Mouse (Mus musculus): Measurements from ENCODE around the gene Adsl.

Adsl gene

DNA sequence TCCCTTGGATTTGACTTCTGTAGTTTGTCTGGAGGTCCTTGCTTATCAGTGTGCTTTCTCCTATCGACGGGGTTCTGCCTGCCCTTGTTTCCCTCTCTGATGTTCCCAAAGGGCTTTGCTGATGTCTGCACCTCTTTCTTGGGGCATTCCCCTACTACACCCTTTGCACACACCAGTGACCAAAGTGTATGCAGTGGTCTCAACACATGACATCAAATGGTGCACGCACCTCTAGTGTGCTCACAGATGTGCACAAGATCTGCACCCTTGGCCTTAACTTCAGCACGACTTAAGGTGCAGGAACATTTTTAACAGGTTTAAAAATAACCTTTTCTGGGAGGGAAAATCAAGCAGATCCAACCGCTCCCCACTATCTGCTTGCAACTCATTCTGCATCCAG lies 8.9 kb upstream of the Adsl start:
- no peak for DNase-seq (ENCODE audit: extremely low spot score, low spot score)

DNA sequence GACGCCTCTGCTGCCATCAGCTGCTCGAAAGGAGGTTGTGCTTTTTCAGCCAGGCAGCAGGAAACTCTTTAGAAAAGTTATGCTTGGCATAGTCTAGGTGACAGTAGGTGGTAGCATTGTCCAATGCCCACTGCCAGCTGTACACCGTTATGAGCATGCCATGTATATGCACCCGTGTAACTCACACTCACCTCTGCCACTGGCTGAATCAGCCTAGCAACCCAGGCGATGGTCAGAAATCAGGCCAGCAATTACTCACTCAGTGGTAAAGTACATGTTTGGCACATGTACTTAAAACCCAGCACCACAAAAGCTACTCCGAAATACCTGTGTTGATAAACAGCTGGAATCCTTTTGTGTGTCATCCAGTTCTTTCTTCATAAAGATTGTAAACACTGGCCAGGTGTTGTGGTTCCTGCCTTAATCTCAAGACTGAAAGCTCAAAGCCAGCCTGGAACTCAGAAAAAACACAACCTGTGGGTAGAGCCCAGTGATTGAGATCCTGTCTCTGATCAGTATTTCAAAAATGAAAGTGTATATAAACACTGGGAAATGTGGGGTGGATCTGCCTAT lies 6.7 kb upstream of the Adsl start:
- DNase-seq (ENCODE audit: extremely low spot score, low spot score), result no peak

DNA sequence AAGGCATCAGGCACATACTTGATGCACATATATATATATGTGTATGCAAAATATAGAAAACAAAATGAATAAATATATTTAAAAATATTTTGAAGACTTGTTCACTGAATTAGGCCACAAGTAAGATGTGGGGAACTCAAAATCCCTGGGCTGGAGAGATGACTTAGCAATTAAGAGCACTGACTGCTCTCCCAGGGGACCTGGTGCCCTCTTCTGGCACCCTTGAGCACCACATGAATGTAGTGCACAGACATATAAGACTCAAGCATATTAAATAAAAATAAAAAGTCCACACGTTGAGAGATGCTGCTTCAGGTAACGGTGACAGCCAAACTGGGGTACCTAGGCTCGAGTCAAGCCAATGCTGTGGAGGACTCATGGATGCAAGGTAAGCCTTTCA lies 2.4 kb upstream of the Adsl start:
- no peak for DNase-seq (ENCODE audit: extremely low spot score, low spot score)

DNA sequence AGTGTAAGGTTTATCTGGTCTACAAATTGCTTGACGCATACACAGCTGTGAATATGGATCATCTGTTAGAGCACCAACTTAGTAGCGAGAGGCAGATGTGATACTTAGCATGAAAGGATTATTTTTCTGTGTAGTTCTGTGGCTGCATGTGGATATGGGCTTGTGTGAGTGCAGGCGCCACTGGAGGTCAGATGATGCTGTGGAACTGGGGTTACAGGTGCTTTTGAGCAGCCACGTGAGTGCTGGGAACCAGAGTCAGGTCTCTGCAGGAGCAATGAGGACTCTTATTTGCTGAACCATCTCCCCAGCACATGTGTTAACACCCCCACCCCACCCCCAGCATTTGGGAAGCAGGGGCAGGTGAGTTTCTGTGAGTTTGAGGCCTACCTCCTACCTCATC lies 1.1 kb downstream of the Adsl start:
- DNase-seq (ENCODE audit: extremely low spot score, low spot score), result no peak

DNA sequence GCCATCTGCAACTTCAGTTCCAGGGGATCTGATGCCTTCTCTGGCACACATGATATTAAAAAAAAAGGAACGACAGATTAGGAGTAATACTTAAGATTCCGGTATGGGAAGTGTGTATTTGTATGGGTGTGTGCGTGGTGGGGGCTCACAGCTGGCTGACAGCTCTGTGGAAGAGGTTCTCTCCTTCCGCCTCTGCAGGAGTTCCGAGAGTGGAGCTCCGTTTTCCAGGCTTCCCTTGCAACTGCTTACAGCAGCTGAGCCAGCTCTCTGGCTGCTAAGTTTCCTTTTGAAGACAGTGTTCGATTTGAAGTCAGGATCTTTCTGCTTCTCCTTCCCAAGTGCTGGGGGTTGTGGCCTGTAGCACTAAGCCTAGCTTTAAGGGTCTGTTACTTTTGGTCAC lies 1.8 kb downstream of the Adsl start:
- no peak for DNase-seq (ENCODE audit: extremely low spot score, low spot score)

DNA sequence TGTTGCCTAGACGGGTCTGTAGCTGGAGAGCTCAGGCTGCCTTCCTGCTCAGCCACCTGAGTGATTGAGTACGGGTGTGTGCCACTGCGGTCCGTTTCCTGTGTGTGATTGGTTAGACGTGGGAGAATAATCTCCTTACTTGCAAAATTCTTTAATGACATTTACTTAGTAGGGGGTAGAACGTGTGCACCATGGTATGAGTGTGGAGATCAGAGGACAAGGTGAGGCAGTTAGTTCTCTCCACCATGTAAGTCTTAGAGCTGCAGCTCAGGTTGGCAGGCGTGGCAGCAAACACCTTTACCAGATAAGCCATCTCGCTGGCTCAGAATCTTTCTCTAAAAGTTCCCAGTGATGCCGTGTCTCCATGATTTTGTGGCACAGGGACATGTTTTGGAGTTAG lies 5.7 kb downstream of the Adsl start:
- DNase-seq (ENCODE audit: extremely low spot score, low spot score), result no peak

DNA sequence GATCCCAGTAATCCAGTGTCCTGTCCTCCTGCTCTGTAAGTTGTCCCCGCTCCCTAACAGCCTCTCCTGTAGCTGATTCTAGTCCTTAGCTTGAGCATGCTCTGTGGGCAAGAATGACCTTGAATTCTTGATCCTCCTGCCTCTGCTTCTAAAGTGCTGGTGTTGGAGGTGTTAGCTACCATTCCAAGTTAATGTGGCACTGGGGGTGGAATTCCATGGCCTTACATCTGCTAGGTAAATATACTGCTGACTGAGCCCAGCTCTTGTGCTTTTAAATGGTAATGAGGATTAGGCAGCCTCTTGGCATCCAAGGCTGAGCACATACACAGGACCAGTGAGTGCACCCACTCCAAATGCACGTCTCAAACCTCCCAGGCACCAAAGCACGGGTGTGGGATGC lies 6.6 kb downstream of the Adsl start:
- no peak for DNase-seq (ENCODE audit: extremely low spot score, low spot score)

DNA sequence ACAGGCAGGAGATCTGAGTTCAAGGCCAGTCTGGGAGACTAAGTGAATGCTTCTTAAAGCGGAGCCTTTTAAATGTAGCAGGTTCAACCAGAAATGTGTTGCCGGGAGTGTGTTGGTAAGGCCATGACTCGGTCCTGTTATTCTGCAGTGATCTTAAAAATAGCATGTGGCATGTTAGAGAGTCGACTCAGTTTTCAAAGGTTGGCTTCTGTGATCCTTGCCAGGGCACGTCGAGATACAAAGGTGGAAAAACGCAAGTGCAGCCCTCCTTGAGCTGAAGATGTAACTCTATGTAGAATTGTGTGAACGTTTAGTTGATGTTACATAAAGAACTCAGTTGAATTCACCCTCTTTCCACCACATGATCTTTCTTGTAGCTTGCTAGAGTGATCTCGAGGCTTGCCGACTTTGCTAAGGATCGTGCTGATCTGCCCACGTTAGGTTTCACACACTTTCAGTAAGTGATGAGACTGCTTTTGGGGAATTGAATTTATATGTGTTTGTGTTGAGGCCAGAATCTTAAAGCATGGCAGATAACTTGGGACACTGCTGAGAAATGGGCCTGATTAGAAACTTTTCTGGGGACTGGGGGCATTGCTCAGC lies 7.6 kb downstream of the Adsl start:
- DNase-seq (ENCODE audit: extremely low spot score, low spot score), result no peak

DNA sequence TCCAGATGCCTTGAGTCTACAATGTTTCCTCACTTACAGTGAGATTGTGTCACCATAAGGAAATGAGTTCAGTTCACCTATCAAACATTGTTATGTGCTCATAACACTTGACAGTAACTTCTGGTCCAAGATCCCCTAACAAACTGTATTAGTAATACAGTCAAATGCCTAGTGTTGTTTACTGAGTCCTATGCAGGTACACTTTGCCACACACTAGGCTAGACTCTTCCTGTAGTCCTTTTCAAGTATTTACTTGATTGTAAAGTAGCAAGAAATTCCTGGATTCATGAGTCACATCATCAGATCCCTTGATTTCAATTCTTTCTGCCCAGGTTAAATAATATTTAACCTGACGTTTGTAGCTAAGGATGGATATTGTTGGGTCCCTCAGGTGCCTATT lies 21.1 kb downstream of the Adsl start:
- DNase-seq (ENCODE audit: extremely low spot score, low spot score), result no peak

DNA sequence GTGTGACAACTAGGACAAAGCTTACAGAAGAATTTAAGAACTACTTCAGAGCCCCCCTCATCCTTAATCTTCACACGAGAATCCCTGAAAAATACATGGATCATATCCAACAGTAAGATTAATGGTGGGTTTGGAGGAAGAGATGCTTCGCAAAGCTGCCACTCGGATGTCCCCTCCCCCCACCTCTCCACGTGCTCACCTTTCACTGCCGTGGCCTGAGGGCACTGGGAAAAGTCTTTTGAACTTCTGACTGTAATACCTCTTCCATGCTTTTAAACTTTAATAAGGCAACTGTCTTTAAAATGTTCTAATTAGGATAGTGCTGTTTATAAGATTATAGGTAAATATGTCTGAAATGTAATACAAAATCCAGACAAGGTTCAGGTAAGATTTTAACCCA lies 26.0 kb downstream of the Adsl start:
- no peak for DNase-seq (ENCODE audit: extremely low spot score, low spot score)

DNA sequence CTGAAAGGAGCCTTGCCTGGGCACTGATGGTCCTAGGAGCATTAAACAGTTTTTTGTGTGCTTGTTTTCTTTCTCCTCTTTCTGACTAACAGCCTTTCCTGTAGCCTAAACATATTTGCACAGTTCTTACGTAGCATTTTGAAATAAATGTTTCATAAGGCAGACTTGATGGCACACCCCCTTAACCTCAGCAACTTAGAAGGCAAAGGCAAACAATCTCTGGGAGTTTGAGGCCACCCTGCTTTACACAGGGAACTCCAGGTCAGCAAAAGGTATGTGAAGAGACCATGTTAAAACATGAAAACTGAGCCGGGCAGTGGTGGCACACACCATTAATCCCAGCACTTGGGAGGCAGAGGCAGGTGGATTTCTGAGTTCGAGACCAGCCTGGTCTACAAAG lies 27.4 kb downstream of the Adsl start:
- no peak for DNase-seq (ENCODE audit: extremely low spot score, low spot score)

DNA sequence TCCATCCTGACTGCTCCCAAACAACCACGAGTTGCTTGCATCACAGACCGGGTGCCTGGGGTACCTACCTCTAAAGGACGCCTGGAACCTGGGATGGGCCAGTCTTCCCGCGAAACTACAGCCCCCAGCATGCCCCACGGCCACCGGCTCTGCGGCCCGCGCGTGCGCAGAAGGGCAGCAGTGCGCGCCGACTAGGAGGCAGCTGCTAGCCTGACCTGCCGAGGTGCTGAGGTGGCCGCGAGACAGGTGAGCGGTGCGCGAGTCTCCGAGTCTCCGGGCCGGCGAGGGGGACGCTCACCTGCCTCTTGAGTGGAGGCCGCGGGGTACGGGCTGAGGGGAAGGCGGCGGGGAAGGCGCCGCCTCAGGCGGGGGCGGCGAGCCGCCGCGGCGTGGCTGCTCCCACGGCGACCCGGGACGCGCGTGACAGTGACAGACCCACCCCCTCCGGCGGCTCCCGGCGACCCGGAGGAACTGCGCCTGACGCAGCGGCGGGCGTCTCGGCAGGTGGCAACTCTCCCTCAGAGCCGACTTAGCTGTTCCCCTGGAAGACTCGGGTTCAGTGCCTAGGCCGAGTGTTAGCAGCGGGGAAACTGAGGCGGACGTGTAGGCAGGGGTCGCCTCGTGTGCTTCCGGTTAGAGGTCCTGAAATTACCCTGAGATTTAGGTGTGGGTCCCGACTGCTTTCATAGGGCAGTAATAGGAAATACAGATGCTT lies 29.5 kb downstream of the Adsl start, which contains the start of gene Sgsm3:
Sgsm3 (plus strand) TSS at position 146 of the 715 bp plus-strand sequence.
- DNase-seq (ENCODE audit: extremely low spot score, low spot score), result peak; percentile 86

DNA sequence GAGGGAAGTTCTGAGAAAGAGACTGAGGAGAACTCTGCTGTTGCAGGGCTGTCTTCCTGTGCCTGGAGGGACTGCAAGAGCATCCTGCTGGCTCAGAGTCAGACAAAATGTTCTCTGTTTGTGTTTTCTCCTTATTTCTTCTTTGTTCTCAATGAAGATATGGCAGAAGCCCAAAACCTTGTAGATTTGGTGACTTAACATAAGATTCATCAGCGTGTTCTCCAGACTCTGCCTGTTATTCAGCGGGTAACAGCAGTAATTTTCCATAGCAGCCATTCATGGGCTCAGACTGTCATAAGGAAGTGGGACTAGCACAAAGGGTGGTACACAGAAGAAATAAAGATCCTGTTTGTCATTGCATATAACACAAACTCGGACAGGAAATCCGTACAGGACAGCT lies 31.3 kb downstream of the Adsl start:
- DNase-seq (ENCODE audit: extremely low spot score, low spot score), result no peak

DNA sequence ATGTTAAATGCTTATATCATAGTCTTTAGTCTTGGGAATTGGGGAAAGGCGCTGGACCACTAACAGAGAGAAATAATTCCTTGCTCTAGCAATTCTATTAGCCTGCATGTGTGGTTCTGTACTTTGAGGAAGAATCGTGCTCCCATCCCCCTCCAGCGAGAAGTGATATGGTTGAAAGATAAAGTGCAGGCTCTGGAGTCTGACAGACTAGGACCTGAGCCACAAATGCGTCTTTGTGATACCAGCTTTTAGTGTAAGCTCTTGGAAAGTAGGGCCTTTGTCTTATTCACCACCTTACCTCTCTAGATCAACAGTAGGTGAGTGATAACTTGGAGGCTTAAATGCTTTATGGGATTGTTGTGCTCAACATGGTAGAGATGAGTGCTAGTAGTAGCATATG lies 32.9 kb downstream of the Adsl start:
- DNase-seq (ENCODE audit: extremely low spot score, low spot score), result no peak

DNA sequence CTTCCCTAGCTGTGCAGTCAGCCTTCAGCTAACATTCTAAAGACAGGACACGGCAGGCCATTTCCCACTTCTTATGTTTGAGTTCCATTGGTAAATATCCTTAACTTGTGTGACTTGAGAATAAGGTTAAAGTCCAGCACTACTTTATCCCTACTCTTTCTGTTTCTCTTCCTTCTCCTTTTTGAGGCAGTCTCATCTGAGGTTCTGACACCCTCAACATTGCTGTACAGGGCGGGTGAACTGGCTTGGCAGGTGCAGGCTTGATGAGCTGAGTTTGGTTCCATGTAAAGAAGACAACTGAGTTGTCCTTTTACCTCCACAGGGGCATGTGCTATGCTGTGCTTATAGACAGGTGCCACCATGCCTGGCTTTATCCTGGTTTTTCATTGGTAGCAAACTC lies 35.0 kb downstream of the Adsl start:
- no peak for DNase-seq (ENCODE audit: extremely low spot score, low spot score)

DNA sequence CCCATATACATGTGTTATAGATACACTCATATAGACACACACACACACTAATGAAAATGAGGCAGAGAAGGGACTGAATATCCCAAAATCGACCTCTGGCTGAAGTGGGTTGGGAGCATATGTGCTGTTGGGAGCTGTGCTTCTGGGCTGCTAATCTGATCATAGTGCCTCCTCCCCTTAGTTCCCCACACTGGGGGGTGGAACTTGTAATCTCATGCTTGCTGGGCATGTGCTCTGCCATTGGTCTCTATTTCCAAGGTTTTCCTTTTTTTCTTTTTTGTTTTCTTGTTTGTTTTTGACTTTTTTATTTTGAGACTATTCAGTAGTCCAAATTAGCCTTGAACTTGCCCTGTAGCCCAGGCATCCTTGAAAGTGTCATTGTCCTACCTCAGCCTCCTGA lies 40.0 kb downstream of the Adsl start:
- DNase-seq (ENCODE audit: extremely low spot score, low spot score), result no peak

DNA sequence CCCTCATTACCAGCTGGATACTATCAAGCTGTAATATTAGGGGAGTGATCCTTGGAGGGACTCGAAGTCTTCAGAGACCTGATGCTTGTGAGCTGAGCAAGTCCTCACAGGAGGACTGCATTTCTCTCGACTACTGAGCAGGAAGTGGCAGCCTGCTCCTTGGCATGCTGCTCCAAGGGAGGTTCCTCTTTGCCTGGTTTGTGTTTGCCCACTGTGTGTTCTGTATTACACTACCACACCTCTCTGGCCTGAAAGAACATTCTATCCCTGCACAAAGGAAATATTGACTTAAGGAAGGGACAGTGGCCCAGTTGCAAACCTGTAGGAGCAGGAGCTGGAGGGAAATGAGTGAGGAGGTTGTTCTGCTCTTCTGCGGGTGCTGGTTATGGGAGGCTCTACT lies 41.4 kb downstream of the Adsl start:
- DNase-seq (ENCODE audit: extremely low spot score, low spot score), result no peak

DNA sequence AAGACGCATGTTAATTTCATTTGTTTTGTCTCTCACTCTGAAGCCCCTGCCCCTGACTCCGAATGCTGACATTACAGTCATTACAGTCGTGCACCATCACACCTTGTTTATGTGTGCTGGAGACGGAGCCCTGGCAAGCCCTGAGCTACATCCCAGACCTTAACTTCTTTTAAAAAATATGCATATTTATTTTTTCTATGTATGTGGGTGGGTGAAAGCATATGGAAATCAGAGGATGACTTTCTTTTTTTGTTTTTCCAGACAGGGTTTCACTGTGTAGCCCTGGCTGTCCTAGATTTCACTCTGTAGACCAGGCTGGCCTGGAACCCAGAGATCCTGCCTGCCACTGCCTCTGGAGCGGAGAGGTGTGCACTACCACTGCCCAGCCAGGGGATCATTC lies 46.7 kb downstream of the Adsl start:
- DNase-seq (ENCODE audit: extremely low spot score, low spot score), result no peak

DNA sequence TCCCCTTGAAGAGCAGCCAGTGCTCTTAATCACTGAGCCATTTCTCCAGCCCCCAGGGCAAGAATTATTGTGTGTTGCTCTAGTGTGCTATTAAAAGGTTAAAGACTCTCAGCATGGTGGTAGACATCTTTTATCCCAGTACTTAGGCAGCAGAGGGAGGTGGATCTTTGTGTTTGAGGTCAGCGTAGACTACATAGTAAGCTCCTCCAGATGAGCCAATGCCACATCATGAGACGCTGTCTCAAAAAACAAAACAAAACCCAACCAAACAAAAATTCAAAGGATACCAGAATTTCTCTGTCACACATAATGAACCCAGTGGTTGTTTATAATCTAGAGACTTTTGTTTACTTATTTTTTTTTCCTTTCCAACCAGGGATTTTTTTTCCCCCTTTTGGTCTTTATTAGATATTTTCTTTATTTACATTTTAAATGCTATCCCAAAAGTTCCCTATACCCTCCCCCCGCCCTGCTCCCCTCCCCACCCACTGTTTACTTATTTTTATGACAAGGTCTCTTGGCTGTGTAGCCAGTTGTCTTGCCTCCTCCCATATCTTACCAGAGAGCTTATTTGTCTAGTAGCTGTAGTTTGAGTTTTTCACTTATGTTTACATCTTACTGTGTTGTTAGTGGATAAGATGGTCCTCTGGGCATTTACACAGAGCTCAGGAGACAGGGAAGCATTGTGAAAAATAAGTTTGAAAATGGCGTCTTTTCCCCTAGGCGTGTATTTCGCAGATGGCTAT lies 48.0 kb downstream of the Adsl start:
- no peak for DNase-seq (ENCODE audit: extremely low spot score, low spot score)

DNA sequence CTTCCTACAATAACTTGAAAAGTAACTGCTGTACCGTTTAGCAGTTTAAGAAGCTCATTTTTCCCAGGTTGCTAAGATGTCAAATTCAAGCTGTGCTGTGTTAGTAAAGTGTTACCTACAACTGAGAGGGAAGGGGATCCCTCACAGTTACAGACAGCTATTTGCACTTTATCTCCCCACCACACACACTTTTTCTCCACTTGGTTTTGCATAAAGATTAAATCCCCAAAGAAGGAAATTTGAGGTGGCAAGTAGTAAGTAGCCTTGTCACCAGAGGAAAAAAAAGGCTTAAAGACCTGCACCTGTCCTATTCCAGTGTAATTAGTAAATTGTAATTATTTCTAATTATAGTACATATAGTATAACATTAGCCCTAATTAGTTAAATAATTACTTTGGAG lies 48.8 kb downstream of the Adsl start:
- no peak for DNase-seq (ENCODE audit: extremely low spot score, low spot score)

DNA sequence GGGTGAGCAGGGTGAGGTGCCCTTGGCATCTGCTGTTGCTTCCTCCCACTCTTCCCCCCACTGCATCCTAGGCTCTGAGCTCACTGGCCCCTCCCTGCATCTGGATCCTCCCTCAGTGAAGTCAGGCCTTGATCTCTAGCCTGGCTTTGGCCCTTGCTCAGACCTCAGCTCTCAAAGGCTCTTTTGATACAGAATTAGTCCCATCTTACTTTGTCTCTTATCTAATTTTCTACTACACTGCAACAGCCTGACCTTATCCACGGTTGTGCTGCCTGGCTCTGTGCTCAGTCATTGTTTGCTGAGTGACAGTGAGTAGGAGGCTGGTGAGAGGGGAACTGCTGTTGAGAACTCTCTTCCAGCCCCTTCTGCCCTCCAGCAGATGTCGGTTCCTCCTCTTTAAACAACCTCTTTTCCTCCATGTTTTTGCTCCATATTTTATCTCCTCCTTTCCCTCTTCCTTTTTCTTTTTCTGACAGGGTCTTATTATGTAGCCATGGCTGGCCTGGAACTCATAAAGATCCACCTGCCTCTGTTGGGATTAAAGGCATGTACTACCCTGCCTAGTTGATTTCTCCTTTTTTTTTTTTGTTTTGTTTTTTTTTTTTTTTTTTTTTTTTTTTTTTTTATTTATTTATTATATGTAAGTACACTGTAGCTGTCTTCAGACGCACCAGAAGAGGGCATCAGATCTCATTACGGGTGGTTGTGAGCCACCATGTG lies 52.3 kb downstream of the Adsl start:
- DNase-seq (ENCODE audit: extremely low spot score, low spot score), result no peak

Measured in neural tube, embryonic 10.5 days (tissue).